Mouse (Mus musculus) intestine, embryonic 15.5 days (tissue): ENCODE data around the gene Rabep1. TPM values are rescaled to one million over a fixed set of nuclear protein-coding genes. Genes with fewer than 3 reads are reported as not detected.

Experiments
- ATAC-seq: fragments of 200-750 bp; cut with Nextera tagmentation; 2 replicates; pipeline ENCODE4 v1.8.0; 2017; ENCODE audit warnings: moderate TSS enrichment, moderate library complexity
- H3K27ac ChIP-seq: fragments of 300-500 bp; sonication (generic); 2 replicates; pipeline ENCODE4 v1.5.1; 2015; ENCODE audit warnings: mild to moderate bottlenecking, inconsistent platforms
- H3K27me3 ChIP-seq: fragments of 300-500 bp; sonication (generic); replicated peaks from 2 replicates; pipeline ENCODE4 v1.6.1; 2015; ENCODE audit warnings: inconsistent platforms
- H3K36me3 ChIP-seq: fragments of 300-500 bp; sonication (generic); 2 replicates; pipeline ENCODE4 v1.6.1; 2015; ENCODE audit warnings: inconsistent platforms
- H3K4me1 ChIP-seq: fragments of 300-500 bp; sonication (generic); replicated peaks from 2 replicates; pipeline ENCODE4 v1.6.1; 2015; ENCODE audit warnings: inconsistent platforms
- H3K4me2 ChIP-seq: fragments of 300-500 bp; sonication (generic); replicated peaks from 2 replicates; pipeline ENCODE4 v1.6.1; 2015; ENCODE audit warnings: mild to moderate bottlenecking, inconsistent platforms
- H3K4me3 ChIP-seq: fragments of 300-500 bp; sonication (generic); replicated peaks from 2 replicates; pipeline ENCODE4 v1.5.1; 2015; ENCODE audit warnings: inconsistent platforms
- H3K9ac ChIP-seq: fragments of 300-500 bp; sonication (generic); 2 replicates; pipeline ENCODE4 v1.6.1; 2015; ENCODE audit warnings: inconsistent platforms
- H3K9me3 ChIP-seq: fragments of 300-500 bp; sonication (generic); 2 replicates; pipeline ENCODE4 v1.6.1; 2016; ENCODE audit warnings: inconsistent platforms
- WGBS: fragments of 180-500 bp; shearing (Covaris S2); methylation state at CpG from one replicate; pipeline ENCODE4 v1.1.7; 2015; 5-methylcytosine and 5-hydroxymethylcytosine counted together
- polyA plus RNA-seq: library from polyadenylated mRNA; unstranded; fragments of >200 nt; fragmentation: Nextera tagmentation; extraction: Ambion mirVana; gene quantifications from 2 replicates; pipeline ENCODE4 v1.2.1, GENCODE M21; 2015

Gene Rabep1
- polyA plus RNA-seq, 1 experiment from 2014 or later = 53.9 TPM

DNA sequence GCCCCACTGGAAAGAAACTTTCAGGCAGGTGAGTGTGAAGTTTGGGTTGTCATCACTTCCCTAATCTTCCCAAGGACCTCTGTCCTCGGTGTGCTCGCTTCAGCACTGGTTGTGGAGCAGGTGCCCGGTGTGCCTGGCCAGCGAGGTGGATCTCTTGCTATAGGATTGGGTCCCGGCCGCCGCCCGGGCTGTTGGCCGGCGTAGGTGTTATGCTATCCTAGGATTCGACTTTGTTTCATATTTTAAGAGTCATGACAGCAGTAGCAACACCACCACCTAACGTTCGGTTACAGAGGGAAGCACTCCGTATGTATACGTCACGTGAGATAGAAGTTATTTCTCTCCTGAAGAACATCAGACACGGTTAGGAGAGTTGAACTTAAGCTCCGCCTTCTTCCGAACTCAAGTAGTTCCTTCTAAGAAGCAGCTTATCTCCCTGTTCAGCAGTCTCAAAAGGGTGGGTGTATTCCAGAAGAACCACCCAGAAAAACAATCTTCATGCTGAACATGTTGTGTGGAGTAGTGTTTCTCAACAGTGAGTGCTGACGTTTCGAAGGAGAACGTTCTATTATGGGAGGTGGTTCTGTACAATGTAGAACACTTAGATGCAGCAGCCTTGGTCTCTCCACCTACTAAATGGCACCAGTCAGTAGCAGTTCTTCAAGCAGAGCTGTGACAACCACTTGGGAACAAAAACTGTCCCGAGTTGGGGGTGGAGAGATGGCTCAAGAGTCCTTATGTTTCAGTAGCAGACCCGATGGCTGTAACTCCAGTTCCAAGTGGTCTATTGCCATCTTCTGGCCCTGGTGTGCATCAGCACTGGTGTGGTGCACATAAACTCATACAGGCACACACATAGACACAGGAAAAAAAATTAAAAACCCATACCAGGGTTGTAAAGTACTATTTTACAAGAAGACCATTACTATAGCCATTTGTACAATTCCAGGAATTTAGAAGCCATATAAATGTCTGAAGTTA is 126.3 kb downstream of the Rabep1 start:
- ATAC-seq = peak; percentile 48
- H3K27me3 ChIP-seq = no peaks in the 10 kb centered on the region

DNA sequence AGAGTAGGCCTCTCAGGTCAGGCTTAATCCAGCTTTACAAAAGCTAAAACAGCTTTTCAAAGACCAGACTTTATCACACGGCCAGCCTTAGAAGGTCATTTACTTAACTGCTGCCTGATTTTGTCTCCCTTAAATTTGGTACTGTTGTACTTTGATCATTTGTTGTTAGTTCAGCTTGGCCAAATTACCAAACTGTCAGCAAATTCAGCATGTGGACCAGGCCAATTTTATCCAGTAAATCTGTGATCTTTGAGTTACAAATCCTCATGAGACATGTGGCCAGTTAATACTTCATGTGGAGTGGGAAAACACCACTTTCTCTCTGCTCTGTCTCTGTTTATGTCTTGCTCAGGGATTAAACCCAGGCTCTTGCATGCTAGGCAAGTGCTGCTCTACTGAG is 128.0 kb downstream of the Rabep1 start:
- H3K9me3 ChIP-seq = no peaks in the 10 kb centered on the region
- peaks cover 12% of the 10 kb centered on the region for H3K4me1 ChIP-seq
- H3K27ac ChIP-seq = no peak overlapping the region
- no peaks in the 10 kb centered on the region for H3K27me3 ChIP-seq
- no peak overlapping the region for H3K4me3 ChIP-seq
- WGBS = 67% methylated on average over 1 of the region's 1 CpGs
- no peak overlapping the region for H3K4me2 ChIP-seq
- ATAC-seq = no peak
- H3K9ac ChIP-seq = no peak overlapping the region
- H3K36me3 ChIP-seq = 0 out of 2 replicates have a peak, but pooled peaks cover 20% of the 10 kb centered on the region

More for the DNA sequence above, 126.3 kb downstream of the Rabep1 start:
- Histone ChIP-seq H3K27ac (peak overlapping the region; percentile 79), H3K4me3 (peak overlapping the region; percentile 90), H3K9me3 (no peaks in the 10 kb centered on the region), H3K36me3 (peaks cover 10% of the 10 kb centered on the region; the same call in 1 of the 2 replicates), H3K9ac (peak overlapping the region; percentile 53), H3K4me2 (peak overlapping the region; percentile 76), H3K4me1 (peaks cover 12% of the 10 kb centered on the region)
- WGBS = 15% methylated on average over 24 of the region's 24 CpGs

DNA sequence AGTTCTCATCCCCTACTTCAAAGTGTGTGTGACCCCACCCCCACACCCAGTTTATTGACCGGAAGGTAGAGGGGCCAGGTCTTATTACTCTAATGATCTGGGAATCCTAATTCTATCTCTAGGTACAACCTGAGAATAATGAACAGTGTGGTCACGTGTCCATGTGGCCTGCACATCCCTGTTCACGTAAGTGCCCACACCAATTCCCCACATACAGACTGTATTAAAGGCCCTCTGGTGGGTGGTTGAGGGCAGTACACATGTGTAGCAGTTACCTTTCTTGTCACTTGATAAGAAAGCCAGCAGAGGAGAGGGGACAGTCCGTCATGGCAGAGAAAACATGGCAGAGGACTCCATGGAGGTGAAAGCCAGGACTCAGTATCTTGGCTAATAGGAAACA is 129.4 kb downstream of the Rabep1 start:
- ATAC-seq = no peak
- Histone ChIP-seq H3K9me3 (no peaks in the 10 kb centered on the region), H3K4me3 (no peak overlapping the region), H3K9ac (no peak overlapping the region), H3K4me1 (peaks cover 5% of the 10 kb centered on the region), H3K4me2 (no peak overlapping the region), H3K36me3 (peaks cover 32% of the 10 kb centered on the region), H3K27me3 (no peaks in the 10 kb centered on the region), H3K27ac (no peak overlapping the region)
- 71% methylated on average over 4 of the region's 4 CpGs for WGBS

DNA sequence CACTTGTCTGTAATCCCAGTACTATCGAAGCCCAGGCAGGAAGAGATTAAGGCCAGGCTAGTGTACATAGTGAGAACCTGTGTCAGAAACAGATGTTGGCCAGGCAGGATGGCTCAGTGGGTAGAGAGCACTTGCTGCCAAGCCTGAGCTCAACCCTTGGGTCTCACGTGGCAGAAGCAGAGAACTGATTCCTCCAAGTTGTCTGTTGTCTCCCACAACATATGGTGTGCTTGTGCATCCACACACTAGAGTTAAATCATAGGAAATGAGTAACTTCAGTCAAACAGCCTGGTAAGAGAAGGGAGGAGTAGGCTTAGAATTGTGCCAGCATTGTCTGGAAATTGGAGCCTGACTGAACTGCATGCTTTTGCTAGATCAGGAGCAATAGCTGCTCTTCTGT is 130.6 kb downstream of the Rabep1 start:
- ATAC-seq = no peak
- Histone ChIP-seq H3K27me3 (no peaks in the 10 kb centered on the region), H3K4me3 (no peak overlapping the region), H3K4me2 (no peak overlapping the region), H3K36me3 (peaks cover 43% of the 10 kb centered on the region), H3K27ac (no peak overlapping the region), H3K9me3 (no peaks in the 10 kb centered on the region), H3K4me1 (peaks cover 5% of the 10 kb centered on the region), H3K9ac (no peak overlapping the region)
- 77% methylated on average over 2 of the region's 2 CpGs for WGBS

DNA sequence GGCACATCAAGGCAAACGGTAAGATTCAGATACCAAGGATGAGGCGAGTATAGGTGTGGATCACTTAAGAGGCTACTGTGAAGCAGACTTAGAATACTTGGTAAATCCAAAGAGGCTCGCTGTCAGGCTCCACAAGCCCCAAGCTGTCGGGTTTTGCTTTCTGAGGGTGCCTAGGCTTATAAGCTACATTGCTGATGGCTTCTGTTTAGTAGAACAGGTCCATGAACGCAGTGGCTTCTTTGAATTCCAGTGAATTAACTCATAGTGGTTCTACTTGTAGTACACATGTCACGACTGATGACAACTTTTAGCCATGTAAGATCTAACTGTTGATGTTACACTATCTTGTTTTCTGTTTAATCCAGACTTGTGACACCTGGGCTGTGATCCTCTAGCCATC is 132.7 kb downstream of the Rabep1 start:
- Histone ChIP-seq H3K4me3 (no peak overlapping the region), H3K4me2 (no peak overlapping the region), H3K9me3 (no peaks in the 10 kb centered on the region), H3K9ac (no peak overlapping the region), H3K36me3 (peaks cover 52% of the 10 kb centered on the region), H3K27me3 (no peaks in the 10 kb centered on the region), H3K4me1 (peaks cover 14% of the 10 kb centered on the region), H3K27ac (no peak overlapping the region)
- ATAC-seq = no peak
- WGBS = 86% methylated on average over 6 of the region's 6 CpGs

DNA sequence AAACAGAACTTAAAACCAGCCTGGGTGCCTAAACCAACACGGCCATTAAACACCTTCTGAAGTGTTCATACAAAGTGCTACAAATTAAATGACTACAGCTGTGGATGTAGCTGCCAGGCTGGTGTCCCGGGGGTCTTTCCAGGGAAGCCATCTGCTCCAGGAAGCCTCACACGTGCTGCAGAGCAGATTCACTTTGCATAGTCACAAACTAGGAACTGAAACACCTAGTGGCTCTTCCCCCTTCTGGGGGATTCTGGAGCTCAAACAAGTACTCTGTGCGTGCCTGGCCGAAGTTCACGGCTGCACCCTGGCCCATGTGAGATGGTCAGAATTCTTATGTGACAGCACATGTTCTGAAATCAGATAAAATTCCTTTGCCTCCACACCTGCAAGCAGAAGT is 135.7 kb downstream of the Rabep1 start:
- WGBS = 83% methylated on average over 6 of the region's 6 CpGs
- no peak overlapping the region for H3K9ac ChIP-seq
- no peak overlapping the region for H3K4me2 ChIP-seq
- H3K36me3 ChIP-seq = peaks cover 49% of the 10 kb centered on the region
- H3K9me3 ChIP-seq = no peaks in the 10 kb centered on the region
- no peaks in the 10 kb centered on the region for H3K27me3 ChIP-seq
- no peak overlapping the region for H3K27ac ChIP-seq
- H3K4me1 ChIP-seq = peaks cover 14% of the 10 kb centered on the region
- H3K4me3 ChIP-seq = no peak overlapping the region
- ATAC-seq = no peak

DNA sequence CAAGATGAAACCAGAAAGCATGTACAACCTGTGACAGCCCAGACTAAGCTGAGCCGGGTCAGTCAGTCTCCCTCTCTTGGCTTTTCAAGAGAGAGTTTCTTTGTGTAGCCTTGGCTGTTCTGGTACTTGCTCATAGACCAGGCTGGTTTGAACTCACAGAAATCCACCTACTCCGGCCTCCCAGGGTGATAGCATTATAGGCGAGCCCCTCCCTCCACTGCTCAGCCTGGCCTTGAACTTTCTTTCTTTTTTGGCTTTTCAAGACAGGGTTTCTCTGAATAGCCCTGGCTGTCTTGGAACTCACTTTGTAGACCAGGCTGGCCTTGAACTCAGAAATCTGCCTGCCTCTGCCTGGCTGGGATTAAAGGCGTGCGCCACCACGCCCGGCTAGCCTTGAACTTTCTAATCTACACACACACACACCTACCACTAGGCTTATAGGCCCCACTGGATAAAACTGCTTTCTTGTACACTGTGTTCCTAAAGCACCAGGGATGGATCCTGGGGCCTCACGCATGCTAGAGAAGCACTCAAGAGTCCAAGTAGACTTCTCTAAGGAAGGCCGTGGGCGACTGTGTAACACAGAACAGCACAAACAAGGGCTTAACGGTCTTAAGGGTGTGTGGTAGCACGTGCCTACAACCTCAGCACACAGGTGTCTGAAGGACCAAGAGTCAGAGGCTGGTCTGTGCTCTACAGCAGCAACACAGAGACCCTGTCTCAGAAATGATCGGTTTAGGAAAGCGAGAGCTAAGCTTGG is 136.4 kb downstream of the Rabep1 start:
- H3K27ac ChIP-seq = no peak overlapping the region
- no peaks in the 10 kb centered on the region for H3K27me3 ChIP-seq
- peak overlapping the region; percentile 11; the same call in 1 of the 2 replicates for H3K4me3 ChIP-seq
- H3K4me2 ChIP-seq = 0 out of 2 replicates have a peak overlapping the region, but pooled peaks have one; percentile 56
- no peaks in the 10 kb centered on the region for H3K9me3 ChIP-seq
- H3K9ac ChIP-seq = 0 out of 2 replicates have a peak overlapping the region, but pooled peaks have one; percentile 13
- ATAC-seq = no peak
- WGBS = 91% methylated on average over 14 of the region's 14 CpGs
- peaks cover 52% of the 10 kb centered on the region for H3K36me3 ChIP-seq
- peaks cover 14% of the 10 kb centered on the region for H3K4me1 ChIP-seq

DNA sequence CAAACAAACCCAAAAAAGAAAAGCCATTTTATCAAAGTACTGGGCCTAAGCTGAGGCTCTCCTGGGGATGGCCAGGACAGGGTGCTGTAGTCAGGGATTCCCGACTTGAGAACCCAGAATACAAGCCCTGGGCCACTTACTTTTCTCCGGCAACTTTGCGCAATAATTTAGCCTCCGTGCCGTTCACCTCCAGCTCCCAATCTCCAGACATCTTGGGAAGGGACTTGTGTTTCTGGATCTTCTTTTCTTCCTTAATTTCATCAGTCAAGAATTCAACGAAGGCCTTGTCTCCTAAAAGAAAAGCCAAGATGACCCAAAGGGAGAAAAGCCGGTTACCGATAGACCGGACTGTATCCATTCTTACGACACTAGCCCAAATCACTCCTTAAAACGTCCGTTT is 137.5 kb downstream of the Rabep1 start:
- WGBS = 9% methylated on average over 12 of the region's 12 CpGs
- ATAC-seq = no peak
- Histone ChIP-seq H3K27ac (no peak overlapping the region), H3K9me3 (no peaks in the 10 kb centered on the region), H3K4me1 (peaks cover 14% of the 10 kb centered on the region), H3K4me2 (peak overlapping the region; percentile 56), H3K36me3 (peaks cover 52% of the 10 kb centered on the region), H3K9ac (peak overlapping the region; percentile 99), H3K27me3 (no peaks in the 10 kb centered on the region), H3K4me3 (peak overlapping the region; percentile 100)

DNA sequence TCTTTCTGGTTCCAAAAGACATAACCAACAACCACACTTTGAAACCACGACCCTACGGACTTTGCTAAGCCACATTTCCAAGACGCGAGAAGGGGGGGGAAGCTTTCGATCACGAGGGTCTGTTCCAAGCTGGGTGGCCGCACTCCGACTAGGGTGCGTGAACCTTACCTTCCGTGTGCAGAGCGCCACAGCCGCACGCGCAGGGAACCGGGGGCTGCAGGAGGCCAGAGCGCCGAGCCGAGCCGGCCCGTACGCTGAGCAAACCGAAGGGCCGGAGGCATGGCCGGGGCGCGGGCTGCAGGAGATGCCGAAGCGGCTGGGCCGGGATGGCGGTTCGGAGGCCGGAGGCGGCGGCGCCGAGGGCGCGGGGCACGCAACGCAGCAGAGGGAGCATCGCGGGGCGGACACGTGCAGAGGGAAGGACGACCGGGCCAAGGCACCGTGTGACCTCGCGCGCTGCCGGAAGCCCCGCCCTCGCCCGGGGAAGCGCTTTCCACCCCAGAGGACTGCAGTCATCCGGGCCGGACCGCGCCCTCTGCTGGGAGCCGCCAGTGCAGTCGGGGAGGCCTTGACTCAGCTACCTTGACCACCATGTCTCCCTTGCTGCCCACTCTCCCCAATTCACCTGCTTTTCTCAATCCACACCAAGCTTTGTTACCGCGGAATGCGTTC is 138.1 kb downstream of the Rabep1 start, which contains the start of gene C1qbp:
C1qbp (minus strand) TSS at position 470 of the 672 bp plus-strand sequence.
- peak; percentile 96 for ATAC-seq
- Histone ChIP-seq H3K27me3 (no peaks in the 10 kb centered on the region), H3K4me3 (peak within 1 kb of the TSS; percentile 100), H3K4me2 (peak within 1 kb of the TSS; percentile 56), H3K27ac (peak within 1 kb of the TSS; percentile 71), H3K4me1 (peaks cover 14% of the 10 kb centered on the region), H3K36me3 (peaks cover 50% of the 10 kb centered on the region), H3K9ac (peak within 1 kb of the TSS; percentile 99), H3K9me3 (no peaks in the 10 kb centered on the region)
- under 1% methylated on average over 64 of the region's 64 CpGs for WGBS
